Mouse (Mus musculus): Measurements from ENCODE around the gene Tomm40. TPM values are rescaled to one million over a fixed set of nuclear protein-coding genes. Genes with fewer than 3 reads are reported as not detected.
A peak's percentile ranks its signal among the peaks of the same experiment; 100 is the strongest.

Tomm40 gene
- total and polyA plus RNA-seq, 2 experiments from 2014 or later, result 113 to 147 TPM

DNA sequence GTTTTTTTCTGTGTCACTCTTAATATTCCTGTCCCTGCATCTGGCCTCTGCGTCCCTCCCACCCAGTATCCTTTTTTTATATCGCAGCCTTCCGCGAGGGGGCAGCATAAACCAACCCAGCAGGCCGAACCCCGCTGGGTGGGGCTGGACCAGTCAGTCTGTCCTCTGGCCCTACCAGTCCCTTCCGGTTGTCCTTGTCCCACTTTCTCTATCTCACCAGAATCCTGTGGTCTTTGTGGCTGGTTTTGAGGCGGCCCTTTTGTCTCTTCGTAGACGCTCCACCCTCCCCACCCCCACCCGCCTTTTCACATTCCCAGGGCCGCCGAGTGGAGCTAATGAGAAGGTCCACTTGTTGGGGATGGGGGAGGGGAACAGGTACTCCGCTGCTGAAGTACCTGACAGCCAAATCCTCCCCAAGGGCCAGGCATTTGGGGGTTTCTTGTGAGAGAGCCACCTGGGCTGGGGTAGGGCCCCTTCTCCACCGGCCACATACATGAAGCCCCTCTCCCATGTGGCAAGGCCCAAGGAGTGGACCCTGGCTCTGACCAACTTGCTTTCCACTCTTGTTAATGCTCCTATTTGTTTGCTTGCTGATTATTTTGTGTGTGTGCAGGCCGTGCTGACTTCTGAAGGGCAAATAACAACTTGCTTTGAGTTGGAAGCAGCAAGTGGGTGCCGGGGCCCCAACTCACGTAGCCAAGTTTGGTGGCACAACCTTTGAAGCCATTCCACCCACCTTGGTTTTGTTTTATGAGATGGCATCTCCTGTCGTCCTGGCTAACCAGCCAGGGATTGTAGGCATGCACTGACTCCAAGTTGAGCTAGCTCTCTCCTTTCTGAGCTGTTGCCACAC is 35.2 kb upstream of the Tomm40 start, which contains the start of gene Nectin2:
Nectin2 (minus strand) TSS at position 267 of the 853 bp plus-strand sequence.
- Histone ChIP-seq H3K4me1 (ENCODE audit: insufficient read depth) (peaks cover 21% of the 10 kb centered on the region), H3K4me3 (ENCODE audit: low read depth, low read length) (peak within 1 kb of the TSS; percentile 75), H3K9me3 (ENCODE audit: low read length) (no peaks in the 10 kb centered on the region), H3K27me3 (ENCODE audit: insufficient read depth, low read length) (no peaks in the 10 kb centered on the region), H3K27ac (ENCODE audit: low read depth, low read length) (peak within 1 kb of the TSS; percentile 74), H3K36me3 (ENCODE audit: insufficient read depth) (no peaks in the 10 kb centered on the region), H3K4me2 (ENCODE audit: low read depth) (peak within 1 kb of the TSS; percentile 85), H3K9ac (peak within 1 kb of the TSS; percentile 86)
- DNase-seq (peak; percentile 88), ATAC-seq (peak; percentile 73)
- TF ChIP-seq CTCF (IDR thresholded peaks at IDR 0.05; ENCODE audit: low read depth), result peak; percentile 84
- 16% methylated on average over 19 of the region's 19 CpGs for WGBS

GRCm38 (mm10) chr7:19749389-19750216 is 34.4 kb upstream of the Tomm40 start:
- no peaks in the 10 kb centered on the region for H3K9me3 ChIP-seq (ENCODE audit: low read length)
- no peaks in the 10 kb centered on the region for H3K36me3 ChIP-seq (ENCODE audit: insufficient read depth)
- no peaks in the 10 kb centered on the region for H3K27me3 ChIP-seq (ENCODE audit: insufficient read depth, low read length)
- H3K27ac ChIP-seq (ENCODE audit: low read depth, low read length), result peak overlapping the region; percentile 74
- ATAC-seq (peak; percentile 91), DNase-seq (peak; percentile 97)
- peak overlapping the region; percentile 75 for H3K4me3 ChIP-seq (ENCODE audit: low read depth, low read length)
- WGBS, result under 1% methylated on average over 45 of the region's 46 CpGs
- H3K4me2 ChIP-seq (ENCODE audit: low read depth), result peak overlapping the region; percentile 85
- peaks cover 21% of the 10 kb centered on the region for H3K4me1 ChIP-seq (ENCODE audit: insufficient read depth)
- peak; percentile 93 for TF ChIP-seq CTCF (IDR thresholded peaks at IDR 0.05; ENCODE audit: low read depth)
- H3K9ac ChIP-seq, result peak overlapping the region; percentile 86

DNA sequence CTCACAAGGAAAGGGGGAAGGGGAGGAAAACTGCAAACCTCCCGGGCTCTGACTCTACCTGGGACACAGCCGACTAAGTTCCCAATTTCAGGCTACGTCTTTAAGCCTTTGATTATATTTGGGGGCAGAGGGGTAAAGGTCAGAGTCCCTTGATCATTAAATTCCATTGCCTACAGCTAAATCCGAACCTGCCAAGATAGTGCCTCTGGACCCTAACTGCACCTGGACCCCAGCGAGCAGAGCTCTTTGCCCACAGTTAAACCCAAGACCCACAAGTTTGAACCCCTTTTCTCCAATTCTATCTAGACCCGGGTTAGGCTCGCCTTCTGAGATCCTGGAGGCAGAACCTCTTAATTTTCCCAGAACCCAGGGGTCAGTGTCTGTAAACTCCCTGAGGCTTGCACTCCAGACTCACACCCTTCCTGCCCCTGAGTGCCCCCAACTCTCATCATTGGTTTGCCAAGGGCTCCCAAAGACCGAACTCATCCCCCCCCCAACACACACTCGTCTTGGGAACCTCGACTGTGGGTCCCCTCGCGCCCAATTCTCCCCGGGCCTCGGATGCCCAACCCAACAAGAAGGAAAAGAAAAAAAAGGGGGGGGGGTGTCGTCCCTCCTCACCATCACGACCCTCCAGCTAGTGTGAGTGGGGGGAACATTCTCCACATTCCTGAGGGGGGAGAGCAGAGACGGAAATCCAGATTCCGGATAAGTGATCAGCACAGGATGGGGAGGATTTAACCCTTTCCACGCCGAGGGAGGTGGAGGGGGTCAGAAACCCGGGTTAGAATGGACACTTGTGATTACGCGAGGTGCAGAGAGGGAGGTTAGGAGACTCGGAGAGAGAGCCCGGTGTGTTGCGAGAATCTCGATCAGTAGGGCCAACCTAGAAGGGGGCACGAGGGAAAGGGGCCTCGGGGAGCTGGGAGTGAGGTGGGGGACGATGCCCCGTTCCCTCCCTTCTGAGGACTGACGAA is 33.3 kb upstream of the Tomm40 start:
- peak; percentile 11 for DNase-seq
- Histone ChIP-seq H3K4me2 (ENCODE audit: low read depth) (peak overlapping the region; percentile 85), H3K36me3 (ENCODE audit: insufficient read depth) (peaks cover 5% of the 10 kb centered on the region), H3K4me1 (ENCODE audit: insufficient read depth) (peaks cover 21% of the 10 kb centered on the region), H3K9me3 (ENCODE audit: low read length) (no peaks in the 10 kb centered on the region), H3K9ac (peak overlapping the region; percentile 86), H3K27me3 (ENCODE audit: insufficient read depth, low read length) (no peaks in the 10 kb centered on the region), H3K4me3 (ENCODE audit: low read depth, low read length) (peak overlapping the region; percentile 75), H3K27ac (ENCODE audit: low read depth, low read length) (peak overlapping the region; percentile 72)
- TF ChIP-seq CTCF (IDR thresholded peaks at IDR 0.05; ENCODE audit: low read depth), result no peak
- ATAC-seq, result peak; percentile 6
- 1% methylated on average over 32 of the region's 32 CpGs for WGBS

DNA sequence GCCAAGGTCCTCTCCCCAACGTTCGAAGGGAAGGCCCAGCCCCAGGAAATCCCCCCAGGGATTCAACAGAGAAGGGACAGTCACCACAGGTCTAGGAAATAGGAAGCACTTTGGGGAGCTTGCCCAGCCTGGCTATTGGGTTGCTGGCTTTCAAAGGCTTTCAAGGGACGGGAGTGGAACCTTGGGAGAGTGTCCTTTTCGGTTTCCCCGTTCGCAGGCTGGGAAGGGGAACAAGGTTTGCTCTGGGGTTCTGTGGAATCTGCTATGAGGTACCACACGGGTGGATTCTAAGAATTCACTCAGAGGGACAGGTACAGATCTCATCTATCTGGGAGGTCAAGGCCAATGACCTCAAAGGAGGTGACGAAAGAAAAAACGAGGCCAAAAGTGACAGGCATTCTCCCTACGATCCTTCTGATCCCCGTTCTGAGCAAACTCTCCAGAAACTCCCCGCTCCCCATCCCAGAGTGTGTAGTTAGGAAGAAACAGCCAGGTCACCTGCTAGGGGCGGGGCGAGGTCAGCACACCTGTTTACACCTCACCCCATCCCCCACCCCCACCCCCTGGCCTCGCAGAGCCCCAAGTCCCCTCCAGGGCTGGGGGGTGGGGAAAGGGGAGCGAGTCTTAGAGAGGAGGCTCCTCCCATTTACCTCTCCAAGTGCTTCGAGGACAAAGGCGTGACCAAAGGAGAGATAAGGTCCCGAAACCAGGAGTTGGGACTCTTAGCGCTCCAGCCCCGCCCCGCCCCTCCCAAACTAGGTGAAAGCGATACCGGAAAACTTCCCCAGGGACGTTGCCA is 32.4 kb upstream of the Tomm40 start:
- peak overlapping the region; percentile 86 for H3K9ac ChIP-seq
- H3K4me2 ChIP-seq (ENCODE audit: low read depth), result peak overlapping the region; percentile 85
- H3K9me3 ChIP-seq (ENCODE audit: low read length), result no peaks in the 10 kb centered on the region
- peak overlapping the region; percentile 75 for H3K4me3 ChIP-seq (ENCODE audit: low read depth, low read length)
- H3K27me3 ChIP-seq (ENCODE audit: insufficient read depth, low read length), result no peaks in the 10 kb centered on the region
- H3K36me3 ChIP-seq (ENCODE audit: insufficient read depth), result peaks cover 10% of the 10 kb centered on the region
- ATAC-seq (no peak), DNase-seq (no peak)
- H3K4me1 ChIP-seq (ENCODE audit: insufficient read depth), result peaks cover 21% of the 10 kb centered on the region
- WGBS, result 12% methylated on average over 25 of the region's 25 CpGs
- no peak overlapping the region for H3K27ac ChIP-seq (ENCODE audit: low read depth, low read length)
- no peak for TF ChIP-seq CTCF (IDR thresholded peaks at IDR 0.05; ENCODE audit: low read depth)

GRCm38 (mm10) chr7:19746426-19747201 is 31.4 kb upstream of the Tomm40 start:
- TF ChIP-seq CTCF (IDR thresholded peaks at IDR 0.05; ENCODE audit: low read depth), result no peak
- peak overlapping the region; percentile 85 for H3K4me2 ChIP-seq (ENCODE audit: low read depth)
- H3K27ac ChIP-seq (ENCODE audit: low read depth, low read length), result no peak overlapping the region
- peaks cover 21% of the 10 kb centered on the region for H3K4me1 ChIP-seq (ENCODE audit: insufficient read depth)
- H3K9ac ChIP-seq, result peak overlapping the region; percentile 86; the same call in 1 of the 2 replicates
- DNase-seq, result peak; percentile 19
- no peaks in the 10 kb centered on the region for H3K9me3 ChIP-seq (ENCODE audit: low read length)
- WGBS, result 46% methylated on average over 6 of the region's 6 CpGs
- peaks cover 10% of the 10 kb centered on the region for H3K36me3 ChIP-seq (ENCODE audit: insufficient read depth)
- no peaks in the 10 kb centered on the region for H3K27me3 ChIP-seq (ENCODE audit: insufficient read depth, low read length)
- no peak overlapping the region for H3K4me3 ChIP-seq (ENCODE audit: low read depth, low read length)
- ATAC-seq, result no peak

All from forebrain, postnatal 0 days (tissue).